Mouse (Mus musculus) ES-CJ7 (cell line): ENCODE results near the gene G6pc.
"Not testable (repeated sequence)": the region's sequence is repeated elsewhere in the genome, so short reads cannot be mapped to it uniquely, and the experiment has no call there.

Experiments
- DNase-seq: peaks from one replicate; pipeline ENCODE4 v3.0.0; 2011; ENCODE audit warnings: low read depth, low spot score

Gene G6pc

GRCm38 (mm10) chr11:101367326-101367935, at the start of gene G6pc:
TSS of gene G6pc (plus strand) at chr11:101367561.
- no peak for DNase-seq

- DNase-seq, result peak; percentile 83
Observed at GRCm38 (mm10) chr11:101323609-101324008, 43.8 kb upstream of the G6pc start.

- no peak for DNase-seq
Observed at GRCm38 (mm10) chr11:101324763-101325162, 42.6 kb upstream of the G6pc start, which contains the start of gene Aoc2. TSS of gene Aoc2 (plus strand) at chr11:101325063.

- not testable (repeated sequence) for DNase-seq
Observed at GRCm38 (mm10) chr11:101325201-101325600, 42.2 kb upstream of the G6pc start.

- no peak for DNase-seq
Observed at GRCm38 (mm10) chr11:101326147-101326546, 41.2 kb upstream of the G6pc start.

GRCm38 (mm10) chr11:101327311-101327710, 40.0 kb upstream of the G6pc start:
- DNase-seq, result no peak

- DNase-seq, result no peak
Observed at GRCm38 (mm10) chr11:101328941-101329635, 38.3 kb upstream of the G6pc start.

GRCm38 (mm10) chr11:101330371-101330924, 36.9 kb upstream of the G6pc start, which contains the start of gene Aoc3:
TSS of gene Aoc3 (plus strand) at chr11:101330605.
- no peak for DNase-seq

- not testable (repeated sequence) for DNase-seq
Observed at GRCm38 (mm10) chr11:101330961-101331360, 36.4 kb upstream of the G6pc start.

GRCm38 (mm10) chr11:101332537-101332936, 34.8 kb upstream of the G6pc start:
- DNase-seq, result no peak

GRCm38 (mm10) chr11:101334023-101334422, 33.3 kb upstream of the G6pc start:
- DNase-seq, result peak; percentile 47

- DNase-seq, result peak; percentile 76
Observed at GRCm38 (mm10) chr11:101334516-101334915, 32.8 kb upstream of the G6pc start.

- peak; percentile 72 for DNase-seq
Observed at GRCm38 (mm10) chr11:101335685-101336084, 31.7 kb upstream of the G6pc start.

- DNase-seq, result peak; percentile 65
Observed at GRCm38 (mm10) chr11:101338123-101338760, 29.1 kb upstream of the G6pc start.

- peak; percentile 91 for DNase-seq
Observed at GRCm38 (mm10) chr11:101347083-101347775, 20.1 kb upstream of the G6pc start.

GRCm38 (mm10) chr11:101348774-101349173, 18.6 kb upstream of the G6pc start:
- DNase-seq, result no peak

- no peak for DNase-seq
Observed at GRCm38 (mm10) chr11:101349216-101349615, 18.1 kb upstream of the G6pc start.

- DNase-seq, result no peak
Observed at GRCm38 (mm10) chr11:101351100-101351720, 16.2 kb upstream of the G6pc start.

GRCm38 (mm10) chr11:101351721-101352111, 15.6 kb upstream of the G6pc start:
- no peak for DNase-seq

GRCm38 (mm10) chr11:101353436-101353835, 13.9 kb upstream of the G6pc start:
- no peak for DNase-seq

- no peak for DNase-seq
Observed at GRCm38 (mm10) chr11:101354438-101355010, 12.8 kb upstream of the G6pc start.
